Mouse (Mus musculus): ENCODE data around the gene Golt1b. TPM values are rescaled to one million over a fixed set of nuclear protein-coding genes. Genes with fewer than 3 reads are reported as not detected.
A peak's percentile ranks its signal among the peaks of the same experiment; 100 is the strongest.

Golt1b gene
- total and polyA plus RNA-seq, 3 experiments, result 45.3 to 54.7 TPM; not detected in 1

DNA sequence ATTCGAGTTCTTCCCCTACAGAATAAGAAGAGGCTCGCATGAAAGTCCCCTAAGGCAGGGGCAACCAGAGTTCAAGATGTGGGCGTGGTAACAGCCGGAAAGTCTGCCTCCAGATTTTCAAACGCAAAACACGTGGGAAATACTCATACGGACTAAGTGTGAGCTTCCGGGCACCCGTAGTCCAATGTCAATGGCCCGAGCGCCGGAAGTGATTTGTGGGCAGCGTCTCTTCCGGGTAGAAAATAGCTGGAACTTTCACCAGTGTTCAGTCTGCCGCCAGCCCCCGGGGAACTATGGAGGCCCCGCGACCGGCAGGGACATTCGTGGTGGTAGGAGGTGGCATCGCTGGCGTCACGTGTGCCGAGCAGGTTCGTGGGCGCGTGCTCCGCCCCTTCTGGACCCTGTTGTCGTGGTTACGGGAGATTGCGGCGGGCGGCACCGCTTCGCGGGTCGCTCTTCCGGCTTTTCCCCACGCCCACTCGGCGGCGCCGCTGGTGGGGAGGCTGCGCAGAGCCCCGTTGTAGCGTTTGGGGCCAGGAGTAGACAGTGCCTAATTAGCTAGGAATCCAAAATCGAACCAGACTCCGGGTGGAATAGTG lies 41.5 kb upstream of the Golt1b start, which contains the start of gene Pyroxd1 (continued):
- no peak for TF ChIP-seq ETS1 (IDR thresholded peaks at IDR 0.05; ENCODE audit: low read depth, low read length)
- TF ChIP-seq TBP (IDR thresholded peaks at IDR 0.05; ENCODE audit: low read depth, low read length), result 0 out of 2 replicates have a peak, but pooled peaks have one; percentile 27
- peak; percentile 71 for TF ChIP-seq NELFE (IDR thresholded peaks at IDR 0.05; ENCODE audit: low read depth, low read length)
- no peak for TF ChIP-seq MAZ (IDR thresholded peaks at IDR 0.05; ENCODE audit: low read depth, low read length)
- no peak for TF ChIP-seq MAFK (IDR thresholded peaks at IDR 0.05; ENCODE audit: borderline replicate concordance, low read depth, low read length)
- TF ChIP-seq KAT2A (conservative IDR thresholded peaks at IDR 0.05; ENCODE audit: low read depth, low read length), result peak; percentile 81
- no peak for TF ChIP-seq ZMIZ1 (IDR thresholded peaks at IDR 0.05; ENCODE audit: low read depth, low read length)
- no peak for TF ChIP-seq GABPA (IDR thresholded peaks at IDR 0.05; ENCODE audit: low read depth, low read length)
- no peak; a peak in 1 of 4 replicates for TF ChIP-seq EP300 (IDR thresholded peaks at IDR 0.05; ENCODE audit: low read depth in 1 of 2, low read length in 2 of 2)
- 0 out of 2 replicates have a peak, but pooled peaks have one; percentile 19 for TF ChIP-seq RCOR1 (IDR thresholded peaks at IDR 0.05; ENCODE audit: low read depth, low read length)
- TF ChIP-seq CTCF (IDR thresholded peaks at IDR 0.05 in 2 of 3, conservative IDR thresholded peaks at IDR 0.05 in 1 of 3; ENCODE audit: control insufficient read depth in 1 of 3, insufficient read depth in 1 of 3, low read depth in 2 of 3, low read length in 3 of 3, poor library complexity in 1 of 3, severe bottlenecking in 1 of 3), result no peak
- TF ChIP-seq ZKSCAN1 (IDR thresholded peaks at IDR 0.05; ENCODE audit: low read depth, low read length), result no peak
- no peak for TF ChIP-seq ZNF384 (IDR thresholded peaks at IDR 0.05; ENCODE audit: low read depth, low read length)

DNA sequence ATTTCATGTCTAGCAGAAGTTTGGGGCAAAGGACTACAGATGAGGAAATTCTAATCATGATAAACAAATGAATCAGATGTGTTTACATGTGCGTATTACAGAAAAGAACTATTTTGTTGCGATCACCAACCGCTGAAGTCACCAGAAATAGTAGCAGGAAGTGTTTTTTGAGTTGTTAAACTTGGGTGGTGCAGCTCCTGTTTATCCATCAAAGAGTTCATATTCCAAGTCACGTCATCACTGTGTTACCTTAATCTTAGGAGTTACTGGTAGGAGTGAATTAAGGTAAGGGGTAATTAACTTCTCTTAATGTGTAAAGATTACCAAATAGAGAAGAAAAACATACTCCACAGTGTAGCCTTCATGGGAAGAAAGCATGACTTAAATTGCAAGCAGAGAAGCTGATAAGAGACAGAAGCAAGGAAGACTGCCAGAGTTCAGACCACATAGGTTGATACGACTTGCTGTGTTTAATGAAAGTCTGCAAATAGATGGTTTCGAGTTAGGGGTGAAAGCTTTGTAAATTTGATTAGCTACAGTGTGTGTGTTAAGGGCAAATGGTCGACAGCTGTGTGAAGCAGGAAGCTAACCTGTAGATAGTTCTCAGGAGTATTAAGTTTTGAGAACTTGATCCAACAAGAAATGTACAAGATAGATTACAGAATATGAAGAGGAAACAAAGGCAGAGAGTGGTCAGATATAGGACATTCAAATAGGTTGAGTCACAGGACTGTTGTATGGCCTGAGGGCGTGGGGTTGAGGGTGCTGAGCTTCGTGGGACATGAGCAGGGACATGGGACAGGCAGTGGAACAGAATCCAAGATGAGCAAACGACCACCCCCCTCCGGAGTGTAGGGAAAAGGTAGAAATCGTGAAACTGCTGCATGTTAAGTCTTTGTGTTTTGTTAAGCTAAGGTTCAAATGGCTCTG lies 40.6 kb upstream of the Golt1b start:
- Histone ChIP-seq H3K4me1 (ENCODE audit: control insufficient read depth in 1 of 2, insufficient read depth in 2 of 2, low read length in 2 of 2) (peaks cover 0 to 5% of the 10 kb centered on the region in 2 experiments; a peak in 3 of 4 replicates), H3K9me3 (replicated peaks; ENCODE audit: insufficient read depth, low read length) (no peaks in the 10 kb centered on the region), H3K36me3 (ENCODE audit: control insufficient read depth in 1 of 2, insufficient read depth in 2 of 2, low read length in 2 of 2) (peaks cover 0 to 8% of the 10 kb centered on the region in 2 experiments; a peak in 2 of 4 replicates), H3K27me3 (ENCODE audit: control insufficient read depth in 1 of 2, insufficient read depth in 2 of 2, low read length in 2 of 2) (no peaks in the 10 kb centered on the region), H3K27ac (ENCODE audit: control insufficient read depth, low read depth, low read length) (peak overlapping the region; percentile 90), H3K4me3 (ENCODE audit: control insufficient read depth in 1 of 2, insufficient read depth in 1 of 2, low read depth in 2 of 2, low read length in 2 of 2) (peak overlapping the region; percentile 81 to 84), H3K79me2 (ENCODE audit: control insufficient read depth, insufficient read depth, low read length, poor library complexity) (no peaks in the 10 kb centered on the region; the same call in 1 of the 2 replicates), H3K9ac (ENCODE audit: control insufficient read depth, low read depth, low read length, poor library complexity, severe bottlenecking) (peak overlapping the region; percentile 81)
- peak; percentile 62 for DNase-seq (ENCODE audit: low read depth, low spot score)
- TF ChIP-seq EP300 (IDR thresholded peaks at IDR 0.05; ENCODE audit: low read depth in 1 of 2, low read length in 2 of 2) (0 out of 4 replicates have a peak, but pooled peaks of 1 of the 2 experiments have one; percentile 22), SIN3A (IDR thresholded peaks at IDR 0.05; ENCODE audit: low read length) (no peak), UBTF (IDR thresholded peaks at IDR 0.05; ENCODE audit: borderline replicate concordance, insufficient read depth, low read depth, low read length) (no peak), ETS1 (IDR thresholded peaks at IDR 0.05; ENCODE audit: low read depth, low read length) (0 out of 2 replicates have a peak, but pooled peaks have one; percentile 34), ZC3H11A (IDR thresholded peaks at IDR 0.05; ENCODE audit: low read depth, low read length) (no peak), GATA1 (IDR thresholded peaks at IDR 0.05; ENCODE audit: low read depth, low read length) (peak; percentile 60)
